Mouse (Mus musculus) limb, embryonic 13.5 days (tissue): ENCODE results near the gene Aldh1a3. TPM values are rescaled to one million over a fixed set of nuclear protein-coding genes. Genes with fewer than 3 reads are reported as not detected.

Source experiments
- ATAC-seq: fragments of 200-750 bp; cut with Nextera tagmentation; 2 replicates; pipeline ENCODE4 v1.8.0; 2017; ENCODE audit warnings: low read depth, moderate number of reproducible peaks, moderate TSS enrichment; ENCODE audit not compliant: low FRiP score
- H3K27ac ChIP-seq: fragments of 300-500 bp; sonication (generic); 2 replicates; pipeline ENCODE4 v1.5.1; 2015; ENCODE audit warnings: inconsistent platforms, mild to moderate bottlenecking, moderate library complexity
- H3K27me3 ChIP-seq: fragments of 300-500 bp; sonication (generic); 2 replicates; pipeline ENCODE4 v1.6.1; 2015; ENCODE audit warnings: mild to moderate bottlenecking, inconsistent platforms
- H3K36me3 ChIP-seq: fragments of 300-500 bp; sonication (generic); 2 replicates; pipeline ENCODE4 v1.6.1; 2015; ENCODE audit warnings: inconsistent platforms, mild to moderate bottlenecking, moderate library complexity
- H3K4me1 ChIP-seq: fragments of 300-500 bp; sonication (generic); 2 replicates; pipeline ENCODE4 v1.6.1; 2015; ENCODE audit warnings: inconsistent platforms
- H3K4me2 ChIP-seq: fragments of 300-500 bp; sonication (generic); replicated peaks from 2 replicates; pipeline ENCODE4 v1.6.1; 2015; ENCODE audit warnings: inconsistent platforms, mild to moderate bottlenecking, moderate library complexity
- H3K4me3 ChIP-seq: fragments of 300-500 bp; sonication (generic); 2 replicates; pipeline ENCODE4 v1.5.1; 2015; ENCODE audit warnings: moderate library complexity, mild to moderate bottlenecking, inconsistent platforms
- H3K9ac ChIP-seq: fragments of 300-500 bp; sonication (generic); 2 replicates; pipeline ENCODE4 v1.6.1; 2015; ENCODE audit warnings: mild to moderate bottlenecking, inconsistent platforms
- H3K9me3 ChIP-seq: fragments of 300-500 bp; sonication (generic); 2 replicates; pipeline ENCODE4 v1.6.1; 2016; ENCODE audit warnings: inconsistent platforms
- WGBS: fragments of 180-500 bp; shearing (Covaris S2); methylation state at CpG from one replicate; pipeline ENCODE4 v1.1.7; 2015; 5-methylcytosine and 5-hydroxymethylcytosine counted together
- polyA plus RNA-seq: library from polyadenylated mRNA; unstranded; fragments of >200 nt; fragmentation: Nextera tagmentation; extraction: Ambion mirVana; gene quantifications from 2 replicates; pipeline ENCODE4 v1.2.1, GENCODE M21; 2015

Gene Aldh1a3
- polyA plus RNA-seq, 1 experiment from 2014 or later = 9.9 TPM

DNA sequence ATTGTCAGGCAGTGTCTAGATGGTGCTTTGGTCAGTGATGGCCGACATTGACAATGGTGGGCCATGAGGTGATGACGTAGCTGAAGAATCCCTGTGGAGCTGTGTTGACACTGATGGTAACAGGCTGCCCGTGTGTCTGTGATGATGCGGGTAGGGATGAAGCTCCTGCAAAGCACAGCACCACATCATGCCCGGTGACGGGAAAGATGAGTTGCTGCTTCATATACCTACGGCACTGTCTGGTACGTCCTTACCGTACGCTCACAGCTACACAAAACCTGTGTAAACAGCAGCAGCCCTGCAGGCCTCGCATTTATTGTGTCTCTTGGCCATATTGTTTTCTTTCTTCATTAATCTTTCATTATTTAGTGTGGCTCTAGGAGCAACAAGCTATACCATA lies 62.8 kb downstream of the Aldh1a3 start:
- Histone ChIP-seq H3K4me1 (0 out of 2 replicates have a peak, but pooled peaks cover 9% of the 10 kb centered on the region), H3K9me3 (peaks cover 20% of the 10 kb centered on the region), H3K4me2 (no peak overlapping the region), H3K36me3 (peaks cover 5% of the 10 kb centered on the region), H3K27ac (no peak overlapping the region), H3K4me3 (no peak overlapping the region), H3K9ac (no peak overlapping the region), H3K27me3 (no peaks in the 10 kb centered on the region)
- ATAC-seq = no peak
- 94% methylated on average over 11 of the region's 11 CpGs for WGBS

DNA sequence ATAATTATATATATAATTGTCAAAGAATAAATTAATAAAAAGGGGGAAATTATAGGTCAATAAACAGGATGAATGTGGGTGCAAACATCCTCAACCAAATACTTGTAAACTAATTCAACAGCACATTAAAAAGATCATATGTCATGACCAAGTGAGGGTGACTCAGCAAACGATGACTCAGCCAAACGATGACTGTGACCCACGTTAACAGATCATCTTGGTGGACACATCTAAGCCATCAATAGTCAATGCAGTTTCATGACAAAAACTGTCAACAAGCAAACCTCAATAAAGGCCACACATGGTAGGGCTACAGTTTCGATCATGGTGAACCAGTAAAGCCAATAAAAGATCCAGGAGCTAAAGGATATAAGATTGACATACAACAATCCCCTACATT lies 68.3 kb downstream of the Aldh1a3 start:
- H3K4me1 ChIP-seq = no peaks in the 10 kb centered on the region
- H3K9ac ChIP-seq = no peak overlapping the region
- whole genome bisulfite sequencing = 87% methylated on average over 4 of the region's 4 CpGs
- peaks cover 5% of the 10 kb centered on the region for H3K36me3 ChIP-seq
- H3K4me2 ChIP-seq = no peak overlapping the region
- no peak overlapping the region for H3K27ac ChIP-seq
- no peak overlapping the region for H3K4me3 ChIP-seq
- H3K27me3 ChIP-seq = no peaks in the 10 kb centered on the region
- no peak for ATAC-seq
- H3K9me3 ChIP-seq = peaks cover 20% of the 10 kb centered on the region

DNA sequence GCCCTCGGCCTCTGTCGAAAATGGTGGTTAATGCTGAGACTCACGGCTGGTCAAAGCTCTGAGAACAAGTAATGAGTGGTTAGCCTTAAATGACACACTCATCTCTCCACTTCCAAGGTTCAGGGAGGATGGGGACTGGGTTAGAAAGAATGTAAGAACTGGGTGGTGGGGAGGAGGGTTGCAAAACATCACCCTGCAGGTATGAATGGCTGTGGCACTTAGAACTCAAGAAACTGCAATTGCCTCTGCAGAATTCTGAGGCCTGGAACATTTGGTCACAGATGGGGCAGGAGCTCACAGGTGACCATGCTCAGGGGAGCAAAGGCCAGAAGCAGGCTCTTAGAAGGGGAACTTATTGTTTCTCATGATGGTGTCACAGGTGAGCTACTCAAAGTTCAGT lies 68.9 kb downstream of the Aldh1a3 start:
- H3K27ac ChIP-seq = no peak overlapping the region
- H3K4me2 ChIP-seq = no peak overlapping the region
- no peaks in the 10 kb centered on the region for H3K27me3 ChIP-seq
- H3K4me1 ChIP-seq = no peaks in the 10 kb centered on the region
- H3K9me3 ChIP-seq = peaks cover 20% of the 10 kb centered on the region
- no peak overlapping the region for H3K9ac ChIP-seq
- H3K4me3 ChIP-seq = no peak overlapping the region
- peaks cover 5% of the 10 kb centered on the region for H3K36me3 ChIP-seq
- 86% methylated on average over 3 of the region's 3 CpGs for whole genome bisulfite sequencing
- no peak for ATAC-seq

DNA sequence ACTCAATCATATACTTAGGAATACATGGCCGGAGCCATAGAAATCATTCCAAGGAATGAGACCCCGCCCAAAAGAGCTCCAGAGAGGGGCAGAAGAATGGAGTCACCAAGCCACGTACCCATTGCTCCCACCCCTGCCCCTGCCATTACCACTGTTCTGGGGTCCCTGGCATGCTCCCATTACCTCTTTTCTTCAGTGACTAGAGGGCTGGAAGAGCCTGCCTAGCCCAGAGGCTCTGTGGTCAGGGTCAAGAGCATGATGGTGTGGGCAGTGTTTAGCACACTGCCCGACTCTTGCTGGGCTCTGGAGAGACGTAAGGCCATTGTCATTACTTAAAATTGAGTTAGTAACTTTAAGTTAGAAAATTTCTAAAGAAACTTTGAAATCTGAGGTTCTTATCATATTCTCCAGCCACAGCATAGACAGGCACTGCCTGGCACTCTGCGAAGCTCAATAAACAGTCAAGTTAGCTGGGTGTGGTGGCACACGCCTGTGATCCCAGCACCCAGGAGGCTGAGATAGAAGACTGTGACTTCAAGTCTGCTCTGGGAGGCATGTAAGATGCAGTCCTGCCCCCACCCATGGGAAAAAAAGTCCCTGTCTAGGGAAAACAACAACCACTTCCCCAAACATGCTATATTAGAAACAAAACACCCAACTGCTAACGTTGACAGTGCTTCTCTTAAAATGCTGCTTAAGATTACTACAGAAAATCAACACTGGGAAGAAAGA lies 71.4 kb downstream of the Aldh1a3 start:
- WGBS = 86% methylated on average over 8 of the region's 8 CpGs
- Histone ChIP-seq H3K4me1 (no peaks in the 10 kb centered on the region), H3K4me2 (no peak overlapping the region), H3K9ac (no peak overlapping the region), H3K4me3 (no peak overlapping the region), H3K36me3 (peaks cover 5% of the 10 kb centered on the region), H3K27me3 (no peaks in the 10 kb centered on the region), H3K9me3 (peaks cover 6% of the 10 kb centered on the region), H3K27ac (no peak overlapping the region)
- no peak for ATAC-seq

DNA sequence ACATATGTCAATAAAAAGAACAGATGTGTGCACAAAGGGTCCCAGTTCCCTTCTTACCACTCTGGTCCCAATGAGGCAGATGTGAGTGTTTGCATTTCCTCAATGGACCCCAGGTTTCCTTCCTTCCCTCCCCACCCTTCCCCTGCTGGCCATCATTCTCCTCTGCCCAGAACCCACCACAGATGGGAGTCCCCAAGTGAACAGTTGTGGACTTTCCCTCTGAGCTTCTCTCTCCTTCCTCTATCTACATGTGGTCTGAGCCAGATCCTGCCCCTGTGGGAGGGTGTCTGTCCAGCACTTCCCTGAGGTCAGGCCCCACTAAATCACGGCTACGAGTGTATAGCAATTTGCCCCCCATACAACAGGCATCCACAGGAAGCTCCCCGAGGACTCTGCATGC lies 72.4 kb downstream of the Aldh1a3 start:
- no peak overlapping the region for H3K4me3 ChIP-seq
- no peak overlapping the region for H3K27ac ChIP-seq
- H3K4me1 ChIP-seq = 0 out of 2 replicates have a peak, but pooled peaks cover 1% of the 10 kb centered on the region
- H3K9ac ChIP-seq = no peak overlapping the region
- WGBS = 49% methylated on average over 3 of the region's 3 CpGs
- no peaks in the 10 kb centered on the region for H3K36me3 ChIP-seq
- ATAC-seq = no peak
- no peaks in the 10 kb centered on the region; the same call in 1 of the 2 replicates for H3K9me3 ChIP-seq
- H3K27me3 ChIP-seq = no peaks in the 10 kb centered on the region
- H3K4me2 ChIP-seq = no peak overlapping the region

DNA sequence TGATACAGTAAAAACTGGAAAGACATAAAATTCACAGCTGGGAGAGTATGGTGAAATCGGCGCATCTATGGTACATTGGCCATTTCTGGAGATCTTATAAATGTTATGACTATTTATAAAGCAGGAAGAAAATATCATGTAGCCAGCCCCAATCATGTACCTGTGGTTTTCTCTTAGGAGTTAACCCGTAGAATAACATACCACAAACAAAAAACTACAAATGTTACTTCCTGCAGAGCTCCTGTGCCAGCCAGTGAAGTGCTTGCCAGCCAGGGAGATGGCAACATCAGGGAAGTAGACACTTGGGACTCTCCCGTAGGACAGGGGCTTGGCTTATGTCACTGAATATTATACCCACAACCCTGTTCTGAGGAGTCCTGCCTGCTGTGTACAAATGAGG lies 76.2 kb downstream of the Aldh1a3 start:
- Histone ChIP-seq H3K4me3 (no peak overlapping the region), H3K9me3 (no peaks in the 10 kb centered on the region), H3K27me3 (no peaks in the 10 kb centered on the region), H3K36me3 (no peaks in the 10 kb centered on the region), H3K27ac (no peak overlapping the region), H3K9ac (no peak overlapping the region), H3K4me2 (no peak overlapping the region), H3K4me1 (peaks cover 12% of the 10 kb centered on the region)
- ATAC-seq = no peak
- 86% methylated on average over 4 of the region's 4 CpGs for WGBS

DNA sequence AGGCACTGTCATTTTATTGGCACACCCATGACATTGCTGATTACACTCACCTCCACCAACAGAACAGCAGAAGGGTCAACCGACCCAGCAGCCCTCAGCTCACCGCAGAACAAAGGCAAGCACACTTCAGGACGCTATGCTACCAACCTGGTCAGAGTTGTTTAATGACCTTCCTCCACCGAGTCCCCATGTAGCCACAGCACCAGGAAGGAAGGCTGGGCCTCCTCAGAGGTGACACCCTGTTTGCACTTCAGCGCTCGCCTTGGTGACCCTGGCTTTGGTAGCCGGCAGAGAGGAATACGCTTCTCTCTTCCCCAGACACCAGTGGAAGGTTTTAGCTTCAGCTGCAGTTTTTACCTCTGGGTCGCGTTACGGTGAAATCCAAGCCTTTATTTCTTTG lies 77.6 kb downstream of the Aldh1a3 start:
- Histone ChIP-seq H3K9me3 (no peaks in the 10 kb centered on the region), H3K27me3 (no peaks in the 10 kb centered on the region), H3K27ac (no peak overlapping the region), H3K4me2 (no peak overlapping the region), H3K36me3 (no peaks in the 10 kb centered on the region), H3K4me3 (no peak overlapping the region), H3K9ac (no peak overlapping the region), H3K4me1 (peaks cover 12% of the 10 kb centered on the region)
- 54% methylated on average over 11 of the region's 11 CpGs for WGBS
- no peak for ATAC-seq

DNA sequence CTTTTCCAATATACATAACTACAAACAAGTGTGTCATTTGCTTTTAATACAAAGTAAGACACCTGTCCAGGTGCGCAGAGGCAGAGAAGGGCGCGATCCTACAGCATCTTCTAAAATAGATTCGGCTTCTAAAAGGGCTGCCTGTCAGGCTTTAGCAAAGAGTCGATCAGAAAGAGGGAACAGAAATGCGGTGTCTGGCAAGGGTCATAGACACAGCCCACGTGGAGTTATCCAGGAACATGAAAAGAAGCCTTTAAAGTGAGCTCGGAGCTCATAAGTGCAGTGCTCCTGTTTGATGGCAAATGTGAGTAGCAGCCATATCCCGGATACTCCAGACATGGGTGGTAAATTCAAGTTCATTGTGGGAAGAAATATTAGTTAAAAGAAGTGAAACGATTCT lies 78.7 kb downstream of the Aldh1a3 start:
- Histone ChIP-seq H3K4me3 (no peak overlapping the region), H3K9me3 (no peaks in the 10 kb centered on the region), H3K4me1 (peaks cover 12% of the 10 kb centered on the region), H3K9ac (no peak overlapping the region), H3K27ac (no peak overlapping the region), H3K27me3 (no peaks in the 10 kb centered on the region), H3K36me3 (no peaks in the 10 kb centered on the region), H3K4me2 (no peak overlapping the region)
- ATAC-seq = no peak
- 80% methylated on average over 10 of the region's 10 CpGs for WGBS

DNA sequence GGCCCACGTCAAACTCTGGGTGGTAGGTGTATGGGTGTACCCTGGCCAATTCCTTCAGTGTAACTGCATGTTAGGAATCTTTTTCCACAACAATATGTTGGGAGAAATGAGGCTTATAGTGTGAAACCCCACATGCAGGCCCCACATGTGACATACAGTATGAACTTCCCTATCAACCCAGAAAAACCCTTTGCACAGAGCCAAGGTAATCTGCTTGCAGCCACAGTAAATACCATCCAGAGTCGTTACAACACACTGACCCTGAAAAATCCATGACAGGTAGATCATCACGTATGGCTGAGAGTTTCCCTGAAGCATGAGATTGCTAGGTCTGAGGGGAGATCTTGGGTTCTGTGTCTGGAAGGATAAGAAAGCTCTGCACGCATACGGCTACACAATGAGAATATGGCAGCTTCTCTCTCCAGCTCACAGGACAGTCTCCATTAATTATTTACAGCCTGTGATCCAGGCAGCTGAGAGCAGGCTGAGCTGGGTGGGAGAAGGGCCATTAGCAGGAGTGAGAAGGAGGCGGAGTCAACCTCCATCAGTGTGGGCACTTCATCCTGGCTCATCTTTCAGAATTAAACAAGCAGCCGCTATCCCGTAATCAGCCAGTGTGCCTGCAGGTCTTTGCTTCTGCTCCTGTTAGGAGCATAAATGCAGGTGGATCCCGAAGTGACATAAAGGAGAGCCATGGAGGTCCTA lies 80.2 kb downstream of the Aldh1a3 start:
- Histone ChIP-seq H3K27ac (no peak overlapping the region), H3K9ac (no peak overlapping the region), H3K36me3 (no peaks in the 10 kb centered on the region), H3K4me2 (no peak overlapping the region), H3K27me3 (no peaks in the 10 kb centered on the region), H3K4me1 (peaks cover 18% of the 10 kb centered on the region), H3K4me3 (no peak overlapping the region), H3K9me3 (no peaks in the 10 kb centered on the region)
- ATAC-seq = no peak
- 45% methylated on average over 9 of the region's 9 CpGs for WGBS

DNA sequence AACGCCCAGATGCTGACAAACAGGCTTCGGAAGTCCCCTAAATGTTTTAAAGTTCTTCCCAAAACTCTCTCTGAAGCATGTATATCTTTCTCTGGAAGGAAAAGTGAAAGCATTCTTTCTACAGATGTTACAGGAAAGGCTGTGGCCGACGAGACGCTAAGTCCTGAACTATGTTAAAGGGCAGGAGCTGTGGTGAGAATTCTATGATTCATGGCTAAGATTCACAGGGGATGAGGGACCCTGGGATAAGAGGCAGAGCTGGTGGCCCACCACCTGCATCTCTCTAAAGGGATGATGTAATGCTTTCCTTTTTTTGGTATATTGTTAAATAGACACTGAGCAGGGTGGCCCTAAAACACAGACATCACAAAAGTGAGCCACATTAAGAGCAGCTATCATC lies 84.0 kb downstream of the Aldh1a3 start:
- no peak overlapping the region for H3K4me2 ChIP-seq
- H3K27ac ChIP-seq = no peak overlapping the region
- H3K36me3 ChIP-seq = no peaks in the 10 kb centered on the region
- ATAC-seq = no peak
- peaks cover 28% of the 10 kb centered on the region for H3K4me1 ChIP-seq
- no peak overlapping the region for H3K4me3 ChIP-seq
- no peaks in the 10 kb centered on the region for H3K9me3 ChIP-seq
- H3K27me3 ChIP-seq = no peaks in the 10 kb centered on the region
- WGBS = 69% methylated on average over 5 of the region's 5 CpGs
- H3K9ac ChIP-seq = no peak overlapping the region

DNA sequence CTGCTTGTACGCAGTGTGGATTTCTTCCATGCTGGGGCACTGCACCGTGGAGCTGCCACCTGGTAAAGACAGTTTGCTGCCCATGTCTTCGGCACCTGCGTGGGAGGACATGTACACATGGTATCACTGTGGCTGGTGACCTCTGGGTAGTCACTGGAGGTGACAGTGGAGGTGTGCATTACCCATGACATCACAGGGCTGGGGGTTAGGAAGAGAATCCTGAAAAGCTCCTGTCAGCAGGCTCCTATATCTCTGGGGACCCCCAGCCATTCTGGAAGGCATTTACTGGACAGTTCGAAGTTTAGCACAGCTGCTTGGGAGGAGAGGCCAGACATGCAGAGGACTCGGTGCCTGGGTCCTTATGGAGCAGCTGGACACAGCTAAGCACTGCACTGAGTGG lies 84.5 kb downstream of the Aldh1a3 start:
- no peaks in the 10 kb centered on the region for H3K27me3 ChIP-seq
- H3K4me3 ChIP-seq = no peak overlapping the region
- H3K9me3 ChIP-seq = no peaks in the 10 kb centered on the region
- H3K4me2 ChIP-seq = no peak overlapping the region
- ATAC-seq = no peak
- WGBS = 70% methylated on average over 6 of the region's 6 CpGs
- no peak overlapping the region for H3K27ac ChIP-seq
- H3K9ac ChIP-seq = no peak overlapping the region
- no peaks in the 10 kb centered on the region for H3K36me3 ChIP-seq
- peaks cover 28% of the 10 kb centered on the region for H3K4me1 ChIP-seq

DNA sequence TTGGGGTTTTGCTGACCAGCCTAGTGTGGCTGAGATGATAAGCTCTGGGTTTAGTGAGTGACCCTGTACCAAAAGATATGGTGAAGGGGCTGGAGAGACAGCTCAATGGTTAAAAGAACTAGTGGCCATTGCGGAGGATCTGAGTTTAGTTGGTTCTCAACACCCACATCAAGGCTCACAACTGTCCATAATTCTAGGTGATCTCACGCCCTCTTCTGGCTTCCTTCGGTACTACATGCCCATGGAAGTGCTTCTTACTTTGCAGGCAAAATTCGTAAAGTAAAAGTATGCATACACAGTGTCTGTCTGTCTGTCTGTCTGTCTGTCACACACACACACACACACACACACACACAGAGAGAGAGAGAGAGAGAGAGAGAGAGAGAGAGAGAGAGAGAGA lies 85.0 kb downstream of the Aldh1a3 start:
- Histone ChIP-seq H3K4me1 (peaks cover 23% of the 10 kb centered on the region), H3K27ac (no peak overlapping the region), H3K9me3 (no peaks in the 10 kb centered on the region), H3K27me3 (no peaks in the 10 kb centered on the region), H3K4me2 (no peak overlapping the region), H3K4me3 (no peak overlapping the region), H3K36me3 (no peaks in the 10 kb centered on the region), H3K9ac (no peak overlapping the region)
- WGBS = 44% methylated on average over 4 of the region's 4 CpGs
- ATAC-seq = no peak
